8 mouse cellular contexts compared by ENCODE assay signal in genomic region chr14:48990471-48991143, GRCm38 (mm10).
DNase-seq lines count a peak whose midpoint lies in the region; ATAC-seq and TF ChIP-seq lines count a peak whose summit lies in the region.

No protein-coding gene starts in this region.

- peak; percentile 66 for DNase-seq in R1 (ENCODE audit: low read depth, low spot score)
- DNase-seq in cerebellum, postnatal 25 days: peak; percentile 71 to 81
- DNase-seq in frontal cortex, adult 2 months (ENCODE audit: extremely low spot score in 1 of 2, low spot score in 1 of 2): peak; percentile 48 to 83
- peak; percentile 84 to 87 for DNase-seq in layer of hippocampus, adult 18-20 months (ENCODE audit: low spot score in 2 of 2)
- DNase-seq in lung, adult 2 months: no peak
- DNase-seq in ovary, postnatal 14 days (ENCODE audit: low spot score): peak; percentile 33

- peak; percentile 29; the same call in 1 of the 2 replicates for TF ChIP-seq CTCF in lung, adult 2 months (IDR thresholded peaks at IDR 0.05; ENCODE audit: insufficient read depth, low read length)

- 0 out of 2 replicates have a peak, but pooled peaks cover 2% of the 10 kb centered on the region for H3K4me1 ChIP-seq in lung, adult 2 months (ENCODE audit: control insufficient read depth, insufficient read depth, low read length)

- H3K4me3 ChIP-seq in lung, adult 2 months (replicated peaks; ENCODE audit: extremely low read depth, low read depth, low read length): no peak overlapping the region

- WGBS in lung, adult 2 months: 14% methylated on average over 17 of the region's 17 CpGs

- peak; percentile 80 to 87 for ATAC-seq in hematopoietic stem cell, adult 5-6 weeks (replicated peaks in 1 of 2; ENCODE audit: insufficient read depth in 1 of 2, low FRiP score in 2 of 2, low TSS enrichment in 1 of 2, low read depth in 1 of 2, poor library complexity in 2 of 2, severe bottlenecking in 2 of 2)
- no peak; the same call in 1 of the 2 replicates for ATAC-seq in megakaryocyte, adult 5-6 weeks (ENCODE audit: poor library complexity, severe bottlenecking)

- TF ChIP-seq POLR2A in lung, adult 2 months (IDR thresholded peaks at IDR 0.05; ENCODE audit: borderline replicate concordance, extremely low read depth, low read depth, low read length): no peak
